Mouse (Mus musculus) midbrain, postnatal 0 days (tissue): ENCODE results near the gene Rimkla. TPM values are rescaled to one million over a fixed set of nuclear protein-coding genes. Genes with fewer than 3 reads are reported as not detected.

Experiments
- ATAC-seq: fragments of 200-750 bp; cut with Nextera tagmentation; 2 replicates; pipeline ENCODE4 v1.8.0; 2017; ENCODE audit warnings: moderate number of reproducible peaks, mild to moderate bottlenecking, moderate TSS enrichment, moderate library complexity; ENCODE audit not compliant: low FRiP score
- DNase-seq: peaks from one replicate; pipeline ENCODE4 v3.0.0-alpha.2; 2015; ENCODE audit warnings: low spot score
- H3K27ac ChIP-seq: fragments of 300-500 bp; sonication (generic); 2 replicates; pipeline ENCODE4 v1.5.1; 2014; ENCODE audit warnings: low read depth, mild to moderate bottlenecking, low read length, mixed read lengths
- H3K27me3 ChIP-seq: fragments of 300-500 bp; sonication (generic); 2 replicates; pipeline ENCODE4 v1.6.1; 2014; ENCODE audit warnings: low read length, control low read depth, mixed read lengths; ENCODE audit not compliant: insufficient read depth
- H3K36me3 ChIP-seq: fragments of 300-500 bp; sonication (generic); 2 replicates; pipeline ENCODE4 v1.6.1; 2014; ENCODE audit warnings: low read length, control low read depth, mixed read lengths; ENCODE audit not compliant: insufficient read depth
- H3K4me1 ChIP-seq: fragments of 300-500 bp; sonication (generic); 2 replicates; pipeline ENCODE4 v1.6.1; 2014; ENCODE audit warnings: mild to moderate bottlenecking, control low read depth, antibody characterized with exemption, low read length, mixed read lengths; ENCODE audit not compliant: insufficient read depth
- H3K4me2 ChIP-seq: fragments of 300-500 bp; sonication (generic); 2 replicates; pipeline ENCODE4 v1.6.1; 2014; ENCODE audit warnings: low read depth, mild to moderate bottlenecking, low read length, mixed read lengths; ENCODE audit not compliant: poor library complexity, severe bottlenecking
- H3K4me3 ChIP-seq: fragments of 300-500 bp; sonication (generic); 2 replicates; pipeline ENCODE4 v1.5.1; 2014; ENCODE audit warnings: low read depth, mild to moderate bottlenecking, low read length, moderate library complexity
- H3K9ac ChIP-seq: fragments of 300-500 bp; sonication (generic); replicated peaks from 2 replicates; pipeline ENCODE4 v1.6.1; 2014; ENCODE audit warnings: mild to moderate bottlenecking, low read length, moderate library complexity, mixed read lengths; ENCODE audit not compliant: poor library complexity, severe bottlenecking
- H3K9me3 ChIP-seq: fragments of 300-500 bp; sonication (generic); 2 replicates; pipeline ENCODE4 v1.6.1; 2016; ENCODE audit warnings: low read length, control low read depth
- CTCF ChIP-seq: IDR thresholded peaks from 2 replicates; pipeline ENCODE4 v1.5.1; 2016; ENCODE audit warnings: antibody characterized with exemption, mild to moderate bottlenecking
- WGBS: fragments of 180-500 bp; shearing (Covaris S2); extraction: QIAGEN DNeasy Blood & Tissue Kit; methylation state at CpG from one replicate; pipeline ENCODE4 v1.1.7; 2014; 5-methylcytosine and 5-hydroxymethylcytosine counted together
- polyA plus RNA-seq: library from polyadenylated mRNA; unstranded; fragments of >200 nt; fragmentation: Nextera tagmentation; extraction: Ambion mirVana; gene quantifications from 2 replicates; pipeline ENCODE4 v1.2.1, GENCODE M21; 2015
- total RNA-seq: library from RNA; depleted of rRNA; stranded (reverse); fragments of >200 nt; gene quantifications from 2 replicates; pipeline ENCODE4 v1.2.3, GENCODE M21; 2014

The Rimkla gene
- total and polyA plus RNA-seq, 2 experiments from 2014 or later, result 25.8 to 45.3 TPM

- H3K36me3 ChIP-seq, result no peaks in the 10 kb centered on the region
- H3K4me1 ChIP-seq, result peaks cover 3% of the 10 kb centered on the region; the same call in 1 of the 2 replicates
- no peak for TF ChIP-seq CTCF
- H3K4me2 ChIP-seq, result no peak overlapping the region
- no peak overlapping the region for H3K4me3 ChIP-seq
- ATAC-seq (peak; percentile 72; the same call in 1 of the 2 replicates), DNase-seq (no peak)
- WGBS, result 17% methylated on average over 6 of the region's 6 CpGs
- H3K27ac ChIP-seq, result peak overlapping the region; percentile 38; the same call in 1 of the 2 replicates
- H3K9ac ChIP-seq, result 0 out of 2 replicates have a peak overlapping the region, but pooled peaks have one; percentile 19
- H3K9me3 ChIP-seq, result no peaks in the 10 kb centered on the region
- no peaks in the 10 kb centered on the region for H3K27me3 ChIP-seq
These were observed 38.9 kb downstream of the Rimkla start for GRCm38 (mm10) chr4:119453533-119453932.

GRCm38 (mm10) chr4:119453128-119453527 lies 39.3 kb downstream of the Rimkla start:
- no peak for DNase-seq
- H3K9ac ChIP-seq, result 0 out of 2 replicates have a peak overlapping the region, but pooled peaks have one; percentile 19
- peak; percentile 57 for ATAC-seq
- H3K27me3 ChIP-seq, result no peaks in the 10 kb centered on the region
- H3K4me3 ChIP-seq, result no peak overlapping the region
- peak overlapping the region; percentile 38; the same call in 1 of the 2 replicates for H3K27ac ChIP-seq
- no peak for TF ChIP-seq CTCF
- H3K9me3 ChIP-seq, result no peaks in the 10 kb centered on the region
- no peak overlapping the region for H3K4me2 ChIP-seq
- peaks cover 3% of the 10 kb centered on the region; the same call in 1 of the 2 replicates for H3K4me1 ChIP-seq
- WGBS, result 60% methylated on average over 5 of the region's 5 CpGs
- no peaks in the 10 kb centered on the region for H3K36me3 ChIP-seq

GRCm38 (mm10) chr4:119450436-119450835 lies 42.0 kb downstream of the Rimkla start:
- Histone ChIP-seq H3K9me3 (no peaks in the 10 kb centered on the region), H3K36me3 (no peaks in the 10 kb centered on the region), H3K4me3 (no peak overlapping the region), H3K9ac (no peak overlapping the region), H3K27me3 (no peaks in the 10 kb centered on the region), H3K4me2 (no peak overlapping the region), H3K27ac (no peak overlapping the region), H3K4me1 (peaks cover 3% of the 10 kb centered on the region; the same call in 1 of the 2 replicates)
- TF ChIP-seq CTCF, result no peak
- no peak for ATAC-seq
- 68% methylated on average over 7 of the region's 7 CpGs for WGBS
- DNase-seq, result no peak

- no peak overlapping the region for H3K4me2 ChIP-seq
- 92% methylated on average over 3 of the region's 3 CpGs for WGBS
- H3K36me3 ChIP-seq, result no peaks in the 10 kb centered on the region
- no peak for ATAC-seq
- H3K27ac ChIP-seq, result no peak overlapping the region
- H3K4me1 ChIP-seq, result no peaks in the 10 kb centered on the region
- no peak overlapping the region for H3K4me3 ChIP-seq
- no peak for TF ChIP-seq CTCF
- DNase-seq, result no peak
- no peaks in the 10 kb centered on the region for H3K27me3 ChIP-seq
- H3K9ac ChIP-seq, result no peak overlapping the region
- H3K9me3 ChIP-seq, result no peaks in the 10 kb centered on the region
These were observed 44.6 kb downstream of the Rimkla start for GRCm38 (mm10) chr4:119447786-119448185.

- H3K27ac ChIP-seq, result no peak overlapping the region
- H3K27me3 ChIP-seq, result no peaks in the 10 kb centered on the region
- TF ChIP-seq CTCF, result no peak
- WGBS, result 86% methylated on average over 6 of the region's 6 CpGs
- H3K36me3 ChIP-seq, result no peaks in the 10 kb centered on the region
- no peak overlapping the region for H3K9ac ChIP-seq
- DNase-seq, result no peak
- ATAC-seq, result no peak
- H3K4me1 ChIP-seq, result no peaks in the 10 kb centered on the region
- no peaks in the 10 kb centered on the region for H3K9me3 ChIP-seq
- no peak overlapping the region for H3K4me3 ChIP-seq
- H3K4me2 ChIP-seq, result no peak overlapping the region
These were observed 45.2 kb downstream of the Rimkla start for GRCm38 (mm10) chr4:119447261-119447660.

GRCm38 (mm10) chr4:119442539-119442938 lies 49.9 kb downstream of the Rimkla start:
- Histone ChIP-seq H3K4me3 (no peak overlapping the region), H3K27ac (no peak overlapping the region), H3K4me2 (no peak overlapping the region), H3K4me1 (no peaks in the 10 kb centered on the region), H3K9ac (no peak overlapping the region), H3K27me3 (no peaks in the 10 kb centered on the region), H3K36me3 (no peaks in the 10 kb centered on the region), H3K9me3 (no peaks in the 10 kb centered on the region)
- no peak for DNase-seq
- WGBS, result 46% methylated on average over 6 of the region's 6 CpGs
- TF ChIP-seq CTCF, result no peak
- ATAC-seq, result no peak
